Mouse (Mus musculus) heart, embryonic 14.5 days (tissue): ENCODE data around the gene Chst11. TPM values are rescaled to one million over a fixed set of nuclear protein-coding genes. Genes with fewer than 3 reads are reported as not detected.

Experiments
- ATAC-seq: fragments of 200-750 bp; cut with Nextera tagmentation; 2 replicates; pipeline ENCODE4 v1.8.0; 2017; ENCODE audit warnings: low read depth, moderate TSS enrichment; ENCODE audit not compliant: insufficient number of reproducible peaks, insufficient read depth, low FRiP score
- H3K27ac ChIP-seq, 2 experiments: fragments of 200-500 bp in 1 of 2; fragments of 300-500 bp in 1 of 2; sonication (generic) in 1 of 2; replicated peaks in 1 of 2; 2 replicates each; pipeline ENCODE4 v1.5.1; 2012 to 2014; ENCODE audit warnings: low read depth in 2 of 2, low read length in 2 of 2, control low read depth in 1 of 2, mild to moderate bottlenecking in 1 of 2, mixed read lengths in 1 of 2; ENCODE audit not compliant: control insufficient read depth in 1 of 2, insufficient read depth in 1 of 2
- H3K27me3 ChIP-seq: fragments of 300-500 bp; sonication (generic); 2 replicates; pipeline ENCODE4 v1.6.1; 2014; ENCODE audit warnings: mild to moderate bottlenecking, low read length, control low read depth; ENCODE audit not compliant: control insufficient read depth, insufficient read depth
- H3K36me3 ChIP-seq: fragments of 300-500 bp; sonication (generic); 2 replicates; pipeline ENCODE4 v1.6.1; 2014; ENCODE audit warnings: mild to moderate bottlenecking, control low read depth, low read length, mixed read lengths; ENCODE audit not compliant: control insufficient read depth, insufficient read depth
- H3K4me1 ChIP-seq, 2 experiments: fragments of 200-500 bp in 1 of 2; fragments of 300-500 bp in 1 of 2; sonication (generic) in 1 of 2; 2 replicates each; pipeline ENCODE4 v1.6.1; 2012 to 2014; ENCODE audit warnings: low read length in 2 of 2, control low read depth in 1 of 2, mixed read lengths in 1 of 2; ENCODE audit not compliant: control insufficient read depth in 2 of 2, insufficient read depth in 2 of 2
- H3K4me2 ChIP-seq: fragments of 300-500 bp; sonication (generic); 2 replicates; pipeline ENCODE4 v1.6.1; 2014; ENCODE audit warnings: mild to moderate bottlenecking, low read length
- H3K4me3 ChIP-seq, 2 experiments: fragments of 200-500 bp in 1 of 2; fragments of 300-500 bp in 1 of 2; sonication (generic) in 1 of 2; 2 replicates each; pipeline ENCODE4 v1.5.1; 2012 to 2014; ENCODE audit warnings: low read length in 2 of 2, mild to moderate bottlenecking in 2 of 2, control low read depth in 1 of 2, low read depth in 1 of 2, moderate library complexity in 1 of 2; ENCODE audit not compliant: control insufficient read depth in 1 of 2, insufficient read depth in 1 of 2
- H3K9ac ChIP-seq: fragments of 300-500 bp; sonication (generic); 2 replicates; pipeline ENCODE4 v1.6.1; 2014; ENCODE audit warnings: mild to moderate bottlenecking, low read length
- H3K9me3 ChIP-seq: fragments of 300-500 bp; sonication (generic); 2 replicates; pipeline ENCODE4 v1.6.1; 2016; ENCODE audit warnings: low read length, control low read depth; ENCODE audit not compliant: control insufficient read depth
- WGBS: fragments of 180-500 bp; shearing (Covaris S2); extraction: QIAGEN DNeasy Blood & Tissue Kit; methylation state at CpG from one replicate; pipeline ENCODE4 v1.1.7; 2014; 5-methylcytosine and 5-hydroxymethylcytosine counted together
- polyA plus RNA-seq: library from polyadenylated mRNA; unstranded; fragments of >200 nt; fragmentation: Nextera tagmentation; extraction: Ambion mirVana; gene quantifications from 2 replicates; pipeline ENCODE4 v1.2.1, GENCODE M21; 2014

Gene Chst11
- polyA plus RNA-seq, 1 experiment from 2014 or later = 3.3 TPM

DNA sequence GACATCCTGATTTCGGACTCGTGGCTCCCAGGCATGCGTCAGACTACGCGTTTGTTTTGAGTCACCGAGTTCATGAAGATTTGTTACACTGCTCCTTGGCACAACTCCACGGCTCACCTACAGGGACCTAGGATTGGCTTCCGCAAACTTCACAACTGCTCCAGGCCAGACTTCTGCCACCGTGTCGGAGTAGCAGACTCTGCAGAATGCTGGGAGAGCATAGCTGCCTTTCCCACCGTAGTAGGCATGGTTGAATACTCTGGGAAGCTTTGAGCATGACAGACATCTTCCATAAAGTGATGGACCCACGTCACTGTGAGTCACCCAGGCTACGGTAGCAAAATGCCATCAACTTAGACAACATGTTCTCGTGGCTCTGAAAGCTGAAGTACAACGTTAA is 9.5 kb upstream of the Chst11 start:
- WGBS = 79% methylated on average over 15 of the region's 15 CpGs

DNA sequence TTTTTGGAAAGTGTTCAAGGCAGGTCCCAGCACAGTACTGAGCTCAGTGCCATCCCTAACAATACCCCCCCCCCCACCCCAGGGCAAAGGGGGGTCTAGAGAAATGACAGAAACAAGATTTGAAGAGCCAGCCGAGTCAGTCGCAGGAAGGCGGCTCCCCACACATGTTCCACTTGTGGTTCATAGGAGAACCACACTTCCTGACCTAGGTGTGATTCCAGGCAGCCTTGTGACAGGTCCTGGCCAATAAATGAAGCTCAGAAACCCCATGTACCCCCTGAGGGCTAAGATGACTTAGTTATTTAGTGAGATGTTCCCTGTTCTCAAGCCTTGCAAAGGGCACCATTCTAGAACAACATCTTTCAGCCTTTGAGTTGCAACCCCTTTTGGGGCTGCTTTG is 3.0 kb upstream of the Chst11 start:
- Histone ChIP-seq H3K4me2 (no peak overlapping the region), H3K9ac (no peak overlapping the region), H3K27me3 (peaks cover 26% of the 10 kb centered on the region), H3K4me1 (peaks cover 2 to 10% of the 10 kb centered on the region in 2 experiments; a peak in 2 of 4 replicates), H3K27ac (no peak overlapping the region), H3K9me3 (no peaks in the 10 kb centered on the region), H3K4me3 (no peak overlapping the region), H3K36me3 (no peaks in the 10 kb centered on the region)
- no peak for ATAC-seq
- WGBS = 86% methylated on average over 3 of the region's 3 CpGs

More for the DNA sequence above, 9.5 kb upstream of the Chst11 start:
- H3K4me1 ChIP-seq = peaks cover 12% of the 10 kb centered on the region in 2 experiments
- H3K4me2 ChIP-seq = no peak overlapping the region
- H3K36me3 ChIP-seq = no peaks in the 10 kb centered on the region
- H3K9ac ChIP-seq = no peak overlapping the region
- no peak overlapping the region for H3K4me3 ChIP-seq
- no peak for ATAC-seq
- H3K27ac ChIP-seq = no peak overlapping the region
- no peaks in the 10 kb centered on the region for H3K9me3 ChIP-seq
- H3K27me3 ChIP-seq = peaks cover 7% of the 10 kb centered on the region; the same call in 1 of the 2 replicates

DNA sequence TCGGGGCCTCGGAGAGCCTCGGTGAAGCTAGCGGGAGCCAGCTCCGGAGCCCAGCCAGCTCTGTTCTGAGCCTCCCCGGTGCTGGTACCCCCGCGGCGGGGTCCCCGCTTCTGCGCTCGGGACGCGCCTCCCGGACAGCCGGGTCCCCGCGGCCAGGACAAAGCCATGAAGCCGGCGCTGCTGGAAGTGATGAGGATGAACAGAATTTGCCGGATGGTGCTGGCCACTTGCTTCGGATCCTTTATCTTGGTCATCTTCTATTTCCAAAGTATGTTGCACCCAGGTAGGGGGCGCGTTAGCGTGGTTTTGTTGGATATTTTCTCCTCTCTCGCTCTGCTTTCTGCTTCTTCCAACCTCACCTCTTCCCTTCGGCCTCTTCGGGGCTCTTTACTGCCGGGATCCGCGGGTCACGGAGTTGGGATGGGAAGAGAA is 418 bp downstream of the Chst11 start:
- peak overlapping the region; percentile 64 to 79 for H3K27ac ChIP-seq
- WGBS = under 1% methylated on average over 32 of the region's 32 CpGs
- ATAC-seq = 0 out of 2 replicates have a peak, but pooled peaks have one; percentile 0
- peaks cover 12 to 30% of the 10 kb centered on the region in 2 experiments for H3K4me1 ChIP-seq
- peak overlapping the region; percentile 61 to 85 for H3K4me3 ChIP-seq
- peaks cover 20% of the 10 kb centered on the region for H3K27me3 ChIP-seq
- H3K9ac ChIP-seq = peak overlapping the region; percentile 83
- no peaks in the 10 kb centered on the region for H3K36me3 ChIP-seq
- H3K4me2 ChIP-seq = peak overlapping the region; percentile 81
- no peaks in the 10 kb centered on the region for H3K9me3 ChIP-seq

DNA sequence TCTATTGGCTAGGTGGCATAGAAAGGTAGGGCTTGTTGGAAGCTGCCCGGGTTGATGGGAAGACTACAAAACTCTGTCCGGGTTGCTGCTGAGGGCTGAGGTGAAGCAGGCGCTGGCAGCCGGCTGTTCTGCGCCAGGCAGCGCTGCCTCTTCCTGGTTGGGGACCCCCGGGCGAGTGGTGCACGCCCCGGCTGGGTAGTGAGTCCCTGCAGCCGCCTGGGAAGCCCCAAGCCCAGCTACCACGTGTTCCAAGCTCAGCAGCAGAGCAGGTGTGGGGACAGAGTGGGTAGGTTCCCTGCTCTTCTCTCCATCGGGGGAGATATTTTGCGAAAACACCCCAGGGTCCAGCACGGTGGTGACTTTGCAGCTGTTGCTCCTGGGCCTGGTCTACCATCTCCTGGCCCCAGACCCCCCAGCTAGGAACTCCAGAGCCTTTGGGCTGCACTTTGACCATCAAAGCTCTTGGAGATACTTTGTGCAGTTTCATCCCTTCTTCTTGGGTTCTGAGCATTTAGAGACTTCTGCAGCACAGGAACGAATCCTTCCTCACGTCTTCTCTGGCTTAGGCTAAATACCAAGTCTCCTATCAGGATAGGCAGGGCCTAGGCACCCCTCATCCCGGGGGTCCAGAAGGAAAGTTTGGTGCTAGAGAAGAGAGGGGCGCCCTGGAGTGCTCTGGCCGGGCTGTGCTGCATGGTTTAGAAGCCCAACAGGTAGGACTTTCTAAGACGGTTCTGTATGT is 1.1 kb downstream of the Chst11 start:
- H3K27ac ChIP-seq = peak overlapping the region; percentile 64 to 79

DNA sequence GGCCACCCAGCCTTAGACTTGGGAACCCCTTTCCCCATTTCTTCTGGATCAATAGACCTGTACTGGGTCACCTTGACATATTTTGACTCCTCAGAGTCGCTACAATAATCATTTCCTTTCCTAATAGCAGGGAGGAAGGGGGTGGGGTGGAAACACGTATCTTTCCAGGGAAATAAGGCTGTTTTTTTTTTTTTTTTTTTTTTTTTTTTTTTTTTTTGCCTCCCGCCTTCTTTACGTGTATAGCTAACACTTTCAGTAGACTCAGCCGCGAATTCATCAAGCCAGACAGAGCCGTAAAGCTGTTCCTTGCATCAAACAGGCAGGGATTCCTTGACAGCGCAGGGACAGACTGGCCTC is 1.7 kb downstream of the Chst11 start:
- WGBS = 40% methylated on average over 8 of the region's 8 CpGs
- H3K27ac ChIP-seq = no peak overlapping the region
- peak overlapping the region; percentile 81 for H3K4me2 ChIP-seq

More for the DNA sequence above, 1.1 kb downstream of the Chst11 start:
- peak overlapping the region; percentile 81 for H3K4me2 ChIP-seq
- 5% methylated on average over 21 of the region's 21 CpGs for WGBS
- H3K27me3 ChIP-seq = peaks cover 14% of the 10 kb centered on the region
- no peak for ATAC-seq
- peak overlapping the region; percentile 83 for H3K9ac ChIP-seq
- no peaks in the 10 kb centered on the region for H3K9me3 ChIP-seq
- H3K36me3 ChIP-seq = no peaks in the 10 kb centered on the region
- peak overlapping the region; percentile 61 to 85 for H3K4me3 ChIP-seq
- H3K4me1 ChIP-seq = peaks cover 17 to 37% of the 10 kb centered on the region in 2 experiments

DNA sequence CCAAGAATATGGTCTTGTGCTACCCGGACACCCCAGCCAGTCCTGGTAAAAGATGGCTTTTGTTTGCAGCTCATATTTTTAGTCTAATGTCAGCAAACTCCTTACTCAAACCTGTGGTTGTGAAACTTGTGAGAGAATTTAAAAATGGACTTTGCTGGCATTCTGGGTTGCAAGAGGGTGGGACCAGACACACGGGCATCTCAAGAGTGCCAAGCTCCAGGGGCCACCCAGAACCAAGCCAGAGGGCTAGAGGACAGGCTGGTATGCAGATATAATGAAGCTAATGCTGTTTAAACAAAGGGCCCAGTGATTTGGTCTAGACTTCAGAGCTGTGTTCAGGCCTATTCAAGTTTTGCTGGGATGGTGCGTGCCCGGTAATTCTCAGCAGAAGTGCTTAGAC is 2.1 kb downstream of the Chst11 start:
- no peaks in the 10 kb centered on the region for H3K9me3 ChIP-seq
- no peak for ATAC-seq
- peak overlapping the region; percentile 83 for H3K9ac ChIP-seq
- WGBS = 55% methylated on average over 4 of the region's 4 CpGs
- H3K36me3 ChIP-seq = no peaks in the 10 kb centered on the region
- peak overlapping the region; percentile 35 to 61 for H3K4me3 ChIP-seq
- peaks cover 26 to 47% of the 10 kb centered on the region in 2 experiments for H3K4me1 ChIP-seq
- peak overlapping the region; percentile 81 for H3K4me2 ChIP-seq
- H3K27me3 ChIP-seq = peaks cover 9% of the 10 kb centered on the region
- no peak overlapping the region; a peak in 1 of 4 replicates for H3K27ac ChIP-seq

More for the DNA sequence above, 1.7 kb downstream of the Chst11 start:
- Histone ChIP-seq H3K4me1 (peaks cover 22 to 43% of the 10 kb centered on the region in 2 experiments), H3K27me3 (peaks cover 9% of the 10 kb centered on the region), H3K4me3 (peak overlapping the region; percentile 61 to 85), H3K36me3 (no peaks in the 10 kb centered on the region), H3K9me3 (no peaks in the 10 kb centered on the region), H3K9ac (peak overlapping the region; percentile 83)
- ATAC-seq = no peak

DNA sequence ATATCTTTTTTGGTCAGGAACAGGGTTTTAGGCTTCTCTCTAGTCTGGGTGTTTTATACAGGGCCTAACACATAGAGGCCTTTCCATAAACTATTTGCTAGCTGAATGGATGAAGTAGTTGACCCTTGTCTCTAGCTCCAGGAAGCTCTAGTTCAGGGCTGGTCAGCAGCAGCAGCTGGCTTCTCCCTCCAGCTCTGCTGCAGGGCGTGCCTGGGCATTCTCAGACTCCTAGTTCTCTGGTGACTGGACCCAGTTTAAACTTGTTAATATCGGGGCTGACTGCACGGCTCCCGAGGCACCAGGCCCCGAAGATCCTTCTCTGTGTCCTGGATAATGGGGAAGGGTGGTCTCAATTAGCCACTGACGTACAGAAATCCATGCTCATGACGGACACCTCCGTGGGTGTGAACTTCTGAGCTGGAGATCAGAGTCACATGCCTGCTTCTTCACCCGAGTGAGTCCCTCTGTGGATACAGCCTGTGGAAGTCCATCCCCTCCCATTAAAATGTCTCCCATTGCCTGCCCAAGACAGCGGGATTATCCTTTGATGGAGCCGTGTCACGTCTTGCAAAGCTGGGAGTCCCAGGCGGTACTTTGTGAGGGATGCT is 4.2 kb downstream of the Chst11 start:
- 71% methylated on average over 13 of the region's 13 CpGs for WGBS
- Histone ChIP-seq H3K36me3 (no peaks in the 10 kb centered on the region), H3K4me3 (no peak overlapping the region), H3K9me3 (no peaks in the 10 kb centered on the region), H3K27me3 (no peaks in the 10 kb centered on the region), H3K4me1 (peaks cover 30 to 52% of the 10 kb centered on the region in 2 experiments), H3K4me2 (peak overlapping the region; percentile 20; the same call in 1 of the 2 replicates), H3K9ac (0 out of 2 replicates have a peak overlapping the region, but pooled peaks have one; percentile 5), H3K27ac (no peak overlapping the region)
- ATAC-seq = no peak
